Mouse (Mus musculus): ENCODE measurements around the gene Mef2a. TPM values are rescaled to one million over a fixed set of nuclear protein-coding genes. Genes with fewer than 3 reads are reported as not detected.

The Mef2a gene
- polyA plus RNA-seq (2012; rRNA removed; ENCODE audit: low replicate concordance) = 4.3 and 17.4 TPM in 2 replicates

DNA sequence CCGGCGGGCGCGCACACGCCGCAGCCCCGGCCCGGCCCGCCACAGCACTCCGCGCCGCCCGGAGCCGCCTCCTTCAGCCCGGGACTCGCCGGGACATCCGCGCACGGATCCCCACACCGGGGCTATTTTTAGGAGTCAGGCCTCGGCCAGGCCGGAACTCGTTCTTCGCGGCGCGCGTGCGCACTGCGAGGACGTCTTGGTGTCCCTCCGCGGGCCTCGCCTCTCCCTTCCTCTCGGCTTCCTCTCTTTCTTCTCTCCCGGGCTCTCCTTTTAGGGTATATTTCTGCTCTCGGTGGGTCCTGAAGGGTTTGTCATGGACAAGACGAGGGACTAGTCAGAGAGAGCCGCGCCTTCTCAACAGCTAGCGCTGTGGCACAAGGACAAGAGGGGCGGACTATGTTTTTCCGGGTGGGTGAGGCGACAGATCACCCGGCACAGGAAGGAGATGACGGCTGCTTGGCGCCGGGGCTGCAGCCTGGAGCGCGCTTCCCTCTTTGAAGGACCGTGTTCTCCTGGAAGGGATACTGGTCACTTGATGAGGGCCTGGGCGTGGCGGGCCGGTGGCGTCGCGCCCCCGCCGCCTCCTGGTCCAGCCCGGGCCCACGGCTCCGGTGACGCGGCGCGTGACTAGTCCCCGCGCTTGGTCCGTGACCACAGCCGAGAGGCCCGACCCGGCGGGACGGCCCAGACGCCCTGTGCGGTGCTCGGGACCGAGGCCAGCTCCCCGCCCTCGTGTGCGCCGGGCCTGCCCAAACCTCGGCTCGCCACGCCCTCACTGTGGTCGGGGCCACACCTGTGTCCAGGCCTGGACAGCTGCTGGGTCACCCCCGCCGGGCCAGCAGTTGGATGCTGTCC lies at the start of gene Mef2a:
Gene Mef2a (minus strand): TSS at position 130 of the 855 bp plus-strand sequence.

DNA sequence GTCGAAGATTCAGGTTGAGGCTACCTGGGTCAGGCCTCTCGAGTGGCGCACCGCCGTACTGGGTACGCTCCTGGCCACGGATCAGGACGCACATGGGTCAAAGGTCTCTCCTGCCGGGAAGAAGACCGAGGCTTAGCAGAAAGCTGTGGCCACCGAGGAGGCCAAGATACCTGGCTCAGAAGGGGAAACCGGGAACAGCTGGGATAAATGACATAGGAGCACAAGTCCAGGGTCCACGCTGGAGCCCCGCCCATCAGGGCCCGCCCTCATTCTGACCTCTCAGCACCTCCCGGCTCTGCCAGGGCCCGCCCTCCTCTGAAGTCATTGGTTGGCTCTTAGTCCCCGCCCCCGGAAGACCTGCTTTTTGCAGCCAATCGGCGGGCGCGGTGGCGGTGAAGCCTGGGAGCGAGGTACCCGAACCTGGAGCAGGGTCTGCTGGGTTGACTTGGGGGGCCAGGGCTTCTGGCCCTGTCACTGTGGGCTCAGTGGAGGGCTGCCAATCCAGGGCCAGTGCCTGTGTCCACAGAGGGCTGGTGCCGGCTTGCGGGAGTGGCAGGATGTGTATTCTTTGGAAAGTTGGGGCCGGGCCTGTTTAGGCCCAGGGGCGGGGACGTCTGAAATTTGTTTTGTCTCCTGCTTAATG lies 150.3 kb downstream of the Mef2a start, which contains the start of gene Lysmd4:
Gene Lysmd4 (plus strand): TSS at position 325 of the 643 bp plus-strand sequence.

Other genes starting within 250 kb of the Mef2a start
- 6.8 and 10.8 TPM in 2 replicates for gene Lysmd4, start 150.3 kb downstream of the Mef2a start, polyA plus RNA-seq (2012; rRNA removed; ENCODE audit: low replicate concordance)

Measured in duodenum, adult 2 months (tissue).